Mouse (Mus musculus): ENCODE measurements at regions not wholly inside any gene's neighbourhood (a gene's known extent, or its start where the extent isn't known, plus 50 kb on each side); places are given as distances from the start of the nearest gene placed in this dataset.

DNA sequence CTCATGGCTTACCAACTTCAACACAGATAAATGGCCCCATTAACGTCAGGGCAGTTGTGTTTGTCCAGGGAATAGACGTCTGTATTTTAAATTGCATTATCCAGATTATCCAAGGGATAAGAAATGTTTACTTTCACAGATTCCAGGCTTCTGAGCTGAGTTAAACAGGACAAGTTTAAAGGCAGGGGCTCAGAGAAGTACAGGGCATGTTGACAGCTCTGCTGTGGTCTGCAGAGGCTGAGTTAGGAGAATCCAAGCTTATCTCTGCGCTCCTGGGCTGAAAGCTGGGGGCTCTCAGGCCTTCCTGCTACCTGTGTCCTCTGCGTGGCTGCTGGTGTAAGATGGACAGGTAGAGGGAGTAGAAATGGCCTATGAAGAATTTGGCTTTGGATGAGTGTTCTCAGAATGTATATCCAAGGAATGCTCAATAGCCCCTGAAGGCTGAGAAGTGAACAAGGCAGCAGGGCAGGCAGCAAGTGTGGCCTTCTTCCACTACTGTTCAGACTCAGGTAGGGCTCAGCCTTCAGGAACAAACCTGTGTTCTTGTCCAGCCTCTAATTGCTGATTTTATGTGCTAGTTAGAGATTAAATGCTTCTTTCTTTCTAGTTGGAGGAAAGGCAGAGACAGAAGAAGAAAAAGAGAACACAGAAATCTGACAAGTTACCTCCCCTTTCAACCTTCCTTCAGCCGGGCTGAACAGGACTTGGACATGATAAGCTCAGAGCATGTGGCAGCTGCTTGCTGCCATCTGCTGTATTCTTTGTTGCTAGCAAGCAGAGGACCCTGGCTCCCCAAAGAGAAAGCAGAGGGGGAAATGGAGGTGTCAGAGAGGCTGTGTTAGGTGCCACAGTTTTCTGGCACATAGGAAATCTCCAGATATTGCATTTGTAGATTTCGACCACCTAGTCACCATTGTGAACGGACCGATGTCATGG lies 77.9 kb upstream of the Grem2 start:
- Histone ChIP-seq H3K27ac (ENCODE audit: insufficient read depth, low read depth, low read length) (no peak overlapping the region), H3K4me1 (ENCODE audit: control insufficient read depth, insufficient read depth, insufficient read length, low read length) (no peaks in the 10 kb centered on the region), H3K4me3 (ENCODE audit: low read depth, low read length) (no peak overlapping the region), H3K27me3 (ENCODE audit: control insufficient read depth, insufficient read depth, low read length) (no peaks in the 10 kb centered on the region), H3K36me3 (ENCODE audit: control insufficient read depth, insufficient read depth, low read length) (no peaks in the 10 kb centered on the region)
- no peak for TF ChIP-seq POLR2A (IDR thresholded peaks at IDR 0.05; ENCODE audit: low read depth, low read length)
- TF ChIP-seq CTCF (IDR thresholded peaks at IDR 0.05; ENCODE audit: extremely low read depth, insufficient read length, insufficient replicate concordance, low read depth, low read length), result peak; percentile 24; the same call in 1 of the 2 replicates
- 50% methylated on average over 8 of the region's 8 CpGs for WGBS

DNA sequence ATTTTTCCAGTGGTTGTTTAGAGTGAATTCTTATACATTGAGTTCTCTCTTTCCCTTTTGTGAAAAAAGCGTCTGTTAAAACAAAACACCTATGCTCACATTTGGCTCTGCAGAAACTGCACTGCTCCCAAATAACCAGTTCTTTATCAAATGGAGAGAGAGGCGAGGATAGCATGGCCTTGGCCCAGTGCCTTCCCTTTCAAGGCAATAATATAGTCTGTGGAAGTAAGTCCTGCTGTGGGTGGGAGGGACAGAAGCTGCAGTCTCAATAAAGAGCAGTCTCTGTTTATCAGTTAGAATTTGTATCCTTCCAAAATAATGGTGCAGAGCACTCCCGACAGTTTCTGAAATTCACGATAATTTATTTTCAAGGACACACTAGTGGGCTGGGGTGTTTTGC lies 70.9 kb upstream of the Grem2 start:
- no peak overlapping the region for H3K27ac ChIP-seq (ENCODE audit: insufficient read depth, low read depth, low read length)
- no peaks in the 10 kb centered on the region for H3K4me1 ChIP-seq (ENCODE audit: control insufficient read depth, insufficient read depth, insufficient read length, low read length)
- no peak overlapping the region for H3K4me3 ChIP-seq (ENCODE audit: low read depth, low read length)
- WGBS, result 72% methylated on average over 4 of the region's 4 CpGs
- H3K27me3 ChIP-seq (ENCODE audit: control insufficient read depth, insufficient read depth, low read length), result no peaks in the 10 kb centered on the region
- no peaks in the 10 kb centered on the region for H3K36me3 ChIP-seq (ENCODE audit: control insufficient read depth, insufficient read depth, low read length)
- TF ChIP-seq CTCF (IDR thresholded peaks at IDR 0.05; ENCODE audit: extremely low read depth, insufficient read length, insufficient replicate concordance, low read depth, low read length) (no peak), POLR2A (IDR thresholded peaks at IDR 0.05; ENCODE audit: low read depth, low read length) (no peak)

DNA sequence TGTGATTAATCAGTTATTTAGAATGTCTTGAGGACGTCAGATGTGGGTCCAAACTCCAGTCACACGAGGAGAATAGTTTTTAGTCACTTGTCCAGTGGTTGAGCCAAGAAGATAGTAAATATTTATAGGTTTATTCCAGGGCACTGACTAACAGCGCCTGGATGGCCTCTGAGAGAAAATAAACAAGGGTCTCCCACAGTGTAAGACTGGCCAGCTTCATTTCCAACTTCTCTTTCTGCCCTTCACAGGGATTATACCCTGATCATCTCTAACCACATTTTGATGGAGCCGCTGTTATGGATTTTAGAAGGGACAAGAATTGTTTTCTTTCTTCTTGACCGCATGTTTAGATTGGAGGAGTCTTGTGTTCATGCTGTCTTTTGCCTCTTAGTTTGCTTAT lies 67.0 kb upstream of the Grem2 start:
- Histone ChIP-seq H3K36me3 (ENCODE audit: control insufficient read depth, insufficient read depth, low read length) (no peaks in the 10 kb centered on the region), H3K27ac (ENCODE audit: insufficient read depth, low read depth, low read length) (no peak overlapping the region), H3K4me1 (ENCODE audit: control insufficient read depth, insufficient read depth, insufficient read length, low read length) (no peaks in the 10 kb centered on the region), H3K27me3 (ENCODE audit: control insufficient read depth, insufficient read depth, low read length) (no peaks in the 10 kb centered on the region), H3K4me3 (ENCODE audit: low read depth, low read length) (no peak overlapping the region)
- TF ChIP-seq POLR2A (IDR thresholded peaks at IDR 0.05; ENCODE audit: low read depth, low read length) (no peak), CTCF (IDR thresholded peaks at IDR 0.05; ENCODE audit: extremely low read depth, insufficient read length, insufficient replicate concordance, low read depth, low read length) (no peak)
- 60% methylated on average over 5 of the region's 5 CpGs for WGBS

DNA sequence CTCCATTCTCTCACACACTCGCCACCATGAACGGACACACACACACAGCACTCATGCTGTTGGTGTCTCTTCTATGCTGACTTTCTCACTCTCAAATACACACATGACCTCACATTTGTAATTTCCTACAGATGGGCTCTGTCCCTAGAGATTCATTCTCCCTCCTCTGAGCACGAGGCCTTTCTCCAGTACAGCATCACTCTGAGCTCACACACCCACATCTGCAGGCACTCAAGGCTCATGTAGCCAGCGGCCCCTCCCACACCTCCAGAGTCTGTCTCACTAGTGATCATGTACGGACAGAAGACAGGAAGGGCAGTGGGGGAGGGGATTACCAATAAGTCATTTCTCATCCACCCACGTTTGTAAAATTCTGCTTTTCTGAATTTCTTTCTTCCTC lies 50.3 kb upstream of the Grem2 start:
- H3K36me3 ChIP-seq (ENCODE audit: control insufficient read depth, insufficient read depth, low read length), result no peaks in the 10 kb centered on the region
- TF ChIP-seq POLR2A (IDR thresholded peaks at IDR 0.05; ENCODE audit: low read depth, low read length) (no peak), CTCF (IDR thresholded peaks at IDR 0.05; ENCODE audit: extremely low read depth, insufficient read length, insufficient replicate concordance, low read depth, low read length) (no peak)
- 62% methylated on average over 6 of the region's 6 CpGs for WGBS

More for the DNA sequence above, 50.3 kb upstream of the Grem2 start:
- H3K27me3 ChIP-seq (ENCODE audit: control insufficient read depth, insufficient read depth, low read length), result no peaks in the 10 kb centered on the region
- H3K27ac ChIP-seq (ENCODE audit: insufficient read depth, low read depth, low read length), result no peak overlapping the region
- no peak overlapping the region for H3K4me3 ChIP-seq (ENCODE audit: low read depth, low read length)
- H3K4me1 ChIP-seq (ENCODE audit: control insufficient read depth, insufficient read depth, insufficient read length, low read length), result no peaks in the 10 kb centered on the region
